Mouse (Mus musculus): ENCODE measurements around the gene Gm10382. TPM values are rescaled to one million over a fixed set of nuclear protein-coding genes. Genes with fewer than 3 reads are reported as not detected.

The Gm10382 gene
- 0.59 TPM in 1 of 2 replicates, not detected in the other for polyA plus RNA-seq (2014; fragmentation: Nextera tagmentation; extraction: Ambion mirVana)

DNA sequence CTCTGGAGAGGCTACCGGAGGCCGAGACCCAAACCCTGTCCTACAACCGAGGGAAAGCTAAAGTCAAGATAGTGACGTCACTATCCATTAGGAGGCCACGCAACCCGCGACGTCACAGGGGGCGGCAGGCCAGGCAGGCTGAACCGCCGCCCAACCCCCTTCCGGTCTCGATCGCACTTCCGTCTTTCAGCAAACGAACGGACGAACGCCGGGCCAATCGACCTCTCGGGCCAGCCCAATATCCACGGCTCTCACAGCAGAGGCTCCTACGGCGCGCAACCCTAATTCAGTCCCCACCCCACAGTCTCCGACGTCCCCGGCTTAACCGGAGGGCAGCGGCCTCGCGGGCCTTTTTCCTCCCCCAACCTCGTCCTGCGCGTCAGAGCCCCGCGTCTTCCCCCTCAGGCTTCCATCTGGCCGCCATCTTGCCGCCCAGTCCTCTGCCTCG lies at the start of gene Gm10382:
TSS of gene Gm10382 (plus strand) at position 192 of the 448 bp plus-strand sequence.
- peak within 1 kb of the TSS; percentile 98 for H3K9ac ChIP-seq (ENCODE audit: low read depth, low read length)
- ATAC-seq (ENCODE audit: low FRiP score) (peak; percentile 12), DNase-seq (ENCODE audit: low spot score) (peak; percentile 86)
- H3K9me3 ChIP-seq (ENCODE audit: control insufficient read depth, low read length), result no peaks in the 10 kb centered on the region
- 3% methylated on average over 41 of the region's 41 CpGs for WGBS
- no peaks in the 10 kb centered on the region for H3K36me3 ChIP-seq (ENCODE audit: control insufficient read depth, insufficient read depth, low read length)
- peak within 1 kb of the TSS; percentile 91 for H3K4me2 ChIP-seq (replicated peaks; ENCODE audit: low read depth, low read length)
- no peaks in the 10 kb centered on the region for H3K27me3 ChIP-seq (ENCODE audit: control insufficient read depth, insufficient read depth, low read length)
- H3K4me1 ChIP-seq (replicated peaks; ENCODE audit: control insufficient read depth, insufficient read depth, low read length), result peaks cover 12% of the 10 kb centered on the region
- H3K4me3 ChIP-seq (ENCODE audit: low read depth, low read length), result peak within 1 kb of the TSS; percentile 100
- H3K27ac ChIP-seq (ENCODE audit: low read depth, low read length), result peak within 1 kb of the TSS; percentile 93

GRCm38 (mm10) chr5:125339851-125340531 lies 49.1 kb upstream of the Gm10382 start:
- Histone ChIP-seq H3K27ac (ENCODE audit: low read depth, low read length) (no peak overlapping the region), H3K4me2 (replicated peaks; ENCODE audit: low read depth, low read length) (peak overlapping the region; percentile 98), H3K9me3 (ENCODE audit: control insufficient read depth, low read length) (no peaks in the 10 kb centered on the region), H3K4me3 (ENCODE audit: low read depth, low read length) (peak overlapping the region; percentile 69), H3K4me1 (replicated peaks; ENCODE audit: control insufficient read depth, insufficient read depth, low read length) (peaks cover 12% of the 10 kb centered on the region; the same call in 1 of the 2 replicates), H3K36me3 (ENCODE audit: control insufficient read depth, insufficient read depth, low read length) (no peaks in the 10 kb centered on the region), H3K9ac (ENCODE audit: low read depth, low read length) (peak overlapping the region; percentile 60), H3K27me3 (ENCODE audit: control insufficient read depth, insufficient read depth, low read length) (peaks cover 3% of the 10 kb centered on the region; the same call in 1 of the 2 replicates)
- peak; percentile 43; the same call in 1 of the 2 replicates for ATAC-seq (ENCODE audit: low FRiP score)
- 1% methylated on average over 25 of the region's 25 CpGs for WGBS
- peak; percentile 46 for DNase-seq (ENCODE audit: low spot score)

GRCm38 (mm10) chr5:125340547-125341262 lies 48.4 kb upstream of the Gm10382 start, which contains the start of gene Scarb1:
Scarb1 (minus strand) TSS chr5:125341094.
- peak within 1 kb of the TSS; percentile 69 for H3K4me3 ChIP-seq (ENCODE audit: low read depth, low read length)
- DNase-seq (ENCODE audit: low spot score), result peak; percentile 92
- no peaks in the 10 kb centered on the region for H3K36me3 ChIP-seq (ENCODE audit: control insufficient read depth, insufficient read depth, low read length)
- no peak within 1 kb of the TSS for H3K27ac ChIP-seq (ENCODE audit: low read depth, low read length)
- under 1% methylated on average over 35 of the region's 42 CpGs for WGBS
- peak within 1 kb of the TSS; percentile 98 for H3K4me2 ChIP-seq (replicated peaks; ENCODE audit: low read depth, low read length)
- no peaks in the 10 kb centered on the region for H3K9me3 ChIP-seq (ENCODE audit: control insufficient read depth, low read length)
- peaks cover 3% of the 10 kb centered on the region; the same call in 1 of the 2 replicates for H3K27me3 ChIP-seq (ENCODE audit: control insufficient read depth, insufficient read depth, low read length)
- H3K9ac ChIP-seq (ENCODE audit: low read depth, low read length), result peak within 1 kb of the TSS; percentile 60
- peaks cover 12% of the 10 kb centered on the region; the same call in 1 of the 2 replicates for H3K4me1 ChIP-seq (replicated peaks; ENCODE audit: control insufficient read depth, insufficient read depth, low read length)
- ATAC-seq (ENCODE audit: low FRiP score), result peak; percentile 83

GRCm38 (mm10) chr5:125341459-125342090 lies 47.5 kb upstream of the Gm10382 start:
- H3K4me3 ChIP-seq (ENCODE audit: low read depth, low read length), result no peak overlapping the region
- H3K36me3 ChIP-seq (ENCODE audit: control insufficient read depth, insufficient read depth, low read length), result no peaks in the 10 kb centered on the region
- WGBS, result 60% methylated on average over 14 of the region's 14 CpGs
- H3K4me2 ChIP-seq (replicated peaks; ENCODE audit: low read depth, low read length), result peak overlapping the region; percentile 98
- no peak overlapping the region for H3K27ac ChIP-seq (ENCODE audit: low read depth, low read length)
- peaks cover 3% of the 10 kb centered on the region; the same call in 1 of the 2 replicates for H3K27me3 ChIP-seq (ENCODE audit: control insufficient read depth, insufficient read depth, low read length)
- peaks cover 12% of the 10 kb centered on the region; the same call in 1 of the 2 replicates for H3K4me1 ChIP-seq (replicated peaks; ENCODE audit: control insufficient read depth, insufficient read depth, low read length)
- ATAC-seq (ENCODE audit: low FRiP score) (no peak), DNase-seq (ENCODE audit: low spot score) (no peak)
- peak overlapping the region; percentile 60; the same call in 1 of the 2 replicates for H3K9ac ChIP-seq (ENCODE audit: low read depth, low read length)
- no peaks in the 10 kb centered on the region for H3K9me3 ChIP-seq (ENCODE audit: control insufficient read depth, low read length)

DNA sequence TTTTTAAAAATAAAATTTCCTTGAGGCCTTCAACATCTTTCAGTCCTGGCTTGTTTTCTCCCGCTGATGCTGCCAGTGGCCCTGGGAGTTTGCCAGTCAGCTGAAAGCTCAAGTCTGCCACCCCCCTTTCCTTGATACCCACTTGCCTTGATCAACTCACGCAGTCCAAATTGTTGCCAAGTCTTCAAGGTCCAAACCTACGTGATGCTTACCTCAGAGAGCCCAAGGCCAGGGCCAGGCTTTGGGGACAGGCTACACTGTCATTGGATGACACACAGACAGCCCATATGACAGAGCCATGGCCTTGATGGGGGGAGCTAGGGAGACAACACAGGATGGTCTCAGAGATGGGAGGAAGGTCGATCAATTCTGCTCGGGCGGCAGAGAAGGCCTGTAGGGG lies 44.8 kb upstream of the Gm10382 start:
- peaks cover 3% of the 10 kb centered on the region; the same call in 1 of the 2 replicates for H3K27me3 ChIP-seq (ENCODE audit: control insufficient read depth, insufficient read depth, low read length)
- ATAC-seq (ENCODE audit: low FRiP score) (no peak), DNase-seq (ENCODE audit: low spot score) (no peak)
- H3K36me3 ChIP-seq (ENCODE audit: control insufficient read depth, insufficient read depth, low read length), result no peaks in the 10 kb centered on the region
- peaks cover 9% of the 10 kb centered on the region; the same call in 1 of the 2 replicates for H3K4me1 ChIP-seq (replicated peaks; ENCODE audit: control insufficient read depth, insufficient read depth, low read length)
- H3K4me3 ChIP-seq (ENCODE audit: low read depth, low read length), result no peak overlapping the region
- H3K9me3 ChIP-seq (ENCODE audit: control insufficient read depth, low read length), result no peaks in the 10 kb centered on the region
- 95% methylated on average over 6 of the region's 6 CpGs for WGBS
- H3K27ac ChIP-seq (ENCODE audit: low read depth, low read length), result no peak overlapping the region
- H3K4me2 ChIP-seq (replicated peaks; ENCODE audit: low read depth, low read length), result no peak overlapping the region
- no peak overlapping the region for H3K9ac ChIP-seq (ENCODE audit: low read depth, low read length)

DNA sequence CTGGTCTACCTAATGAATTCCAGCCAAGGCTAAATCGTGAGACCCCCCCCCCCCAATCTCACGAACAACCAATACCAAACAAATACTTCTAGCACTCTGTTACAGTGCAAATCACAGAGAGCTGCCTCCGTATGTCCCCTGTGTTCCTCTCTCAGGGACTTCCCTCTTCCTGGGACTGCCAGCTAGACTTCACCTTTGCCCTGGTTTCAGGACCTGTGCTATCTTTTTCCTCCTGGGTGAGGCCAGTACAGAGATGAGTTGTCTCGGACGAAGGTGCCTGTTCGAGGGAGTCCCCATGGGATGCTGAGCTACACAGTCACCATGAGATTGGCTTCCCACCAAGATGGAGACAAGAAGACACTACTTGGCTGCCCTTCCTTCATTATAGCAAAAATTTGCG lies 41.1 kb upstream of the Gm10382 start:
- 80% methylated on average over 7 of the region's 7 CpGs for WGBS
- H3K4me3 ChIP-seq (ENCODE audit: low read depth, low read length), result no peak overlapping the region
- no peak overlapping the region for H3K27ac ChIP-seq (ENCODE audit: low read depth, low read length)
- H3K36me3 ChIP-seq (ENCODE audit: control insufficient read depth, insufficient read depth, low read length), result no peaks in the 10 kb centered on the region
- DNase-seq (ENCODE audit: low spot score), result no peak
- ATAC-seq (ENCODE audit: low FRiP score), result no peak
- H3K9ac ChIP-seq (ENCODE audit: low read depth, low read length), result no peak overlapping the region
- no peaks in the 10 kb centered on the region for H3K9me3 ChIP-seq (ENCODE audit: control insufficient read depth, low read length)
- no peaks in the 10 kb centered on the region for H3K4me1 ChIP-seq (replicated peaks; ENCODE audit: control insufficient read depth, insufficient read depth, low read length)
- no peak overlapping the region for H3K4me2 ChIP-seq (replicated peaks; ENCODE audit: low read depth, low read length)
- no peaks in the 10 kb centered on the region for H3K27me3 ChIP-seq (ENCODE audit: control insufficient read depth, insufficient read depth, low read length)

DNA sequence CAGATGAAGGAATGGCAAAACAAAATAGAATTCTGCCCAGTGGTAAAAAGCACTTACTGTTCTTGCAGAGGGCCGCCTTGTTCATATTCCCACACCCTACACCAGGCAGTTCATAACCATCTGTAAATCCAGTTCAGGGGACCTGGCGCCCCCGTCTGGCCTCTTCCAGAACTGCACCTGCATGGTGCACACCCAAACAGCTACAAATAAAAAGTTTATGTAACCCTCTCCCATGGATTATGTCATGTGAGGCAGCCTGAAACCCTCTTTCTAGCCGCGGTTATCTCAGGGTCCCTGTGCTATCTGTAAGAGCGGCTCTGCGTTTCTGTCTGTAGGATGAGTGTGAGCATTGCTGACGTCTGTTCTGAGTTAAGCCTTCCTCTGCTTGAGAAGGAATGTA lies 40.6 kb upstream of the Gm10382 start:
- no peak overlapping the region for H3K4me2 ChIP-seq (replicated peaks; ENCODE audit: low read depth, low read length)
- no peaks in the 10 kb centered on the region for H3K9me3 ChIP-seq (ENCODE audit: control insufficient read depth, low read length)
- H3K27me3 ChIP-seq (ENCODE audit: control insufficient read depth, insufficient read depth, low read length), result no peaks in the 10 kb centered on the region
- no peak overlapping the region for H3K9ac ChIP-seq (ENCODE audit: low read depth, low read length)
- no peak overlapping the region for H3K4me3 ChIP-seq (ENCODE audit: low read depth, low read length)
- DNase-seq (ENCODE audit: low spot score) (peak; percentile 64), ATAC-seq (ENCODE audit: low FRiP score) (no peak)
- H3K36me3 ChIP-seq (ENCODE audit: control insufficient read depth, insufficient read depth, low read length), result no peaks in the 10 kb centered on the region
- H3K27ac ChIP-seq (ENCODE audit: low read depth, low read length), result no peak overlapping the region
- H3K4me1 ChIP-seq (replicated peaks; ENCODE audit: control insufficient read depth, insufficient read depth, low read length), result no peaks in the 10 kb centered on the region
- WGBS, result 43% methylated on average over 8 of the region's 8 CpGs

DNA sequence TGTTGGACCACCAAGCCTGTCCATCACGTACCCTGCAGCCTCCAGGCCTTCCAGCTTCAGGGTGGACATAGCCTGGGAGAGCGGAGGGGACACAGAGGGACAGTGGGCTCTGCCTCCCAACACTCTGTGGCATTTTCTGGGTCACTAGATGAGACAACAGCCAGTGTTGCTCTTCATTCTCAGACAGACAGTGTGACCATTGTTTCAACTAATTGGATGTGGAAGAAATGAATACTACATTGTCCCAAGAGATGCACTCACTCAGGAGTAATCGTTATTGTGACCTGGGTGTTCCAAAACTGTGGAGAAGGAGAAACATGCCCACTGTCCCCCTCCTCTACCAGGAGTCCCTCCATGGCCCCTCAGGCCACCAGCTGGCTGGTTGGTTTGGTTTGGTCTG lies 39.7 kb upstream of the Gm10382 start:
- H3K27ac ChIP-seq (ENCODE audit: low read depth, low read length), result no peak overlapping the region

More for the DNA sequence above, 39.7 kb upstream of the Gm10382 start:
- no peak for ATAC-seq (ENCODE audit: low FRiP score)
- DNase-seq (ENCODE audit: low spot score), result no peak
- H3K36me3 ChIP-seq (ENCODE audit: control insufficient read depth, insufficient read depth, low read length), result no peaks in the 10 kb centered on the region
- H3K9me3 ChIP-seq (ENCODE audit: control insufficient read depth, low read length), result no peaks in the 10 kb centered on the region
- no peak overlapping the region for H3K9ac ChIP-seq (ENCODE audit: low read depth, low read length)
- WGBS, result 73% methylated on average over 3 of the region's 3 CpGs
- no peak overlapping the region for H3K4me2 ChIP-seq (replicated peaks; ENCODE audit: low read depth, low read length)
- no peaks in the 10 kb centered on the region for H3K27me3 ChIP-seq (ENCODE audit: control insufficient read depth, insufficient read depth, low read length)
- no peak overlapping the region for H3K4me3 ChIP-seq (ENCODE audit: low read depth, low read length)
- H3K4me1 ChIP-seq (replicated peaks; ENCODE audit: control insufficient read depth, insufficient read depth, low read length), result no peaks in the 10 kb centered on the region
